ENCODE assay signal across 9 mouse cellular contexts in genomic region chr14:115017410-115018153, GRCm38 (mm10).
DNase-seq lines count a peak whose midpoint lies in the region; ATAC-seq and TF ChIP-seq lines count a peak whose summit lies in the region.
"Had no signal": no experiment of that assay in that cellular context is flagged by ENCODE, and none has a peak within 500 bp of the region (broad histone marks: within the 10 kb centered on the region; RNA-seq: fewer than 3 reads in every experiment).

No protein-coding gene starts in this region.

- DNase-seq in left cerebral cortex, adult 18-20 months (ENCODE audit: low spot score in 2 of 2) = peak; percentile 58 to 73
- DNase-seq in left cerebral cortex, adult 11 months (ENCODE audit: low spot score) = no peak
- peak; percentile 76 for DNase-seq in kidney, postnatal 0 days (ENCODE audit: low spot score)
- DNase-seq in spleen, postnatal 36 days (ENCODE audit: low spot score in 2 of 2) = peak; percentile 18 to 35

- WGBS in heart, embryonic 14.5 days = 20% methylated on average over 22 of the region's 22 CpGs
- 17% methylated on average over 22 of the region's 22 CpGs for WGBS in kidney, postnatal 0 days
- 13% methylated on average over 22 of the region's 22 CpGs for WGBS in liver, embryonic 12.5 days (ENCODE audit: insufficient replicate concordance)

- H3K27ac ChIP-seq in heart, embryonic 14.5 days (replicated peaks in 1 of 2; ENCODE audit: control insufficient read depth in 1 of 2, insufficient read depth in 1 of 2, low read depth in 2 of 2, low read length in 2 of 2) = no peak overlapping the region
- no peak overlapping the region for H3K27ac ChIP-seq in kidney, postnatal 0 days
- no peak overlapping the region for H3K27ac ChIP-seq in liver, embryonic 12.5 days

- peak; percentile 78 for TF ChIP-seq CTCF in kidney, postnatal 0 days (IDR thresholded peaks at IDR 0.05; ENCODE audit: low read depth)

- H3K4me2 ChIP-seq in heart, embryonic 14.5 days (ENCODE audit: low read length) = peak overlapping the region; percentile 61
- peak overlapping the region; percentile 52 for H3K4me2 ChIP-seq in kidney, postnatal 0 days (ENCODE audit: low read length)
- H3K4me2 ChIP-seq in liver, embryonic 12.5 days = peak overlapping the region; percentile 60

- 0 out of 2 replicates have a peak, but pooled peaks have one; percentile 25 for ATAC-seq in erythroid progenitor cell, adult 5-6 weeks (replicated peaks; ENCODE audit: low FRiP score, poor library complexity, severe bottlenecking)
- no peak for ATAC-seq in heart, embryonic 14.5 days (ENCODE audit: insufficient number of reproducible peaks, insufficient read depth, low FRiP score, low read depth)
- peak; percentile 73 for ATAC-seq in kidney, postnatal 0 days (replicated peaks; ENCODE audit: low FRiP score, low read depth)
- peak; percentile 76 for ATAC-seq in liver, embryonic 12.5 days
- ATAC-seq in monocyte, adult 5-6 weeks (replicated peaks; ENCODE audit: insufficient number of reproducible peaks, low FRiP score, low TSS enrichment, poor library complexity, severe bottlenecking) = peak; percentile 92

- H3K4me1 ChIP-seq in heart, embryonic 14.5 days (ENCODE audit: control insufficient read depth in 2 of 2, insufficient read depth in 2 of 2, low read length in 2 of 2) = no peaks in the 10 kb centered on the region
- H3K4me1 ChIP-seq in kidney, postnatal 0 days (replicated peaks; ENCODE audit: insufficient read depth, low read length) = no peaks in the 10 kb centered on the region
- H3K4me1 ChIP-seq in liver, embryonic 12.5 days = no peaks in the 10 kb centered on the region

- no peaks in the 10 kb centered on the region for H3K9me3 ChIP-seq in heart, embryonic 14.5 days (ENCODE audit: control insufficient read depth, low read length)
- H3K9me3 ChIP-seq in kidney, postnatal 0 days (replicated peaks; ENCODE audit: low read length) = no peaks in the 10 kb centered on the region
- H3K9me3 ChIP-seq in liver, embryonic 12.5 days (replicated peaks) = no peaks in the 10 kb centered on the region
- H3K9me3 ChIP-seq: G1E had no signal

- H3K9ac ChIP-seq in heart, embryonic 14.5 days (ENCODE audit: low read length) = peak overlapping the region; percentile 12; the same call in 1 of the 2 replicates
- H3K9ac ChIP-seq in kidney, postnatal 0 days (ENCODE audit: low read depth, low read length) = no peak overlapping the region
- 0 out of 2 replicates have a peak overlapping the region, but pooled peaks have one; percentile 46 for H3K9ac ChIP-seq in liver, embryonic 12.5 days

- H3K27me3 ChIP-seq in heart, embryonic 14.5 days (ENCODE audit: control insufficient read depth, insufficient read depth, low read length) = no peaks in the 10 kb centered on the region
- H3K27me3 ChIP-seq in kidney, postnatal 0 days (ENCODE audit: insufficient read depth, low read length) = no peaks in the 10 kb centered on the region
- no peaks in the 10 kb centered on the region for H3K27me3 ChIP-seq in liver, embryonic 12.5 days (replicated peaks)

- peak overlapping the region; percentile 38 to 44 for H3K4me3 ChIP-seq in heart, embryonic 14.5 days (ENCODE audit: control insufficient read depth in 1 of 2, insufficient read depth in 1 of 2, low read depth in 1 of 2, low read length in 2 of 2)
- peak overlapping the region; percentile 22 for H3K4me3 ChIP-seq in kidney, postnatal 0 days (replicated peaks; ENCODE audit: low read depth, low read length)
- H3K4me3 ChIP-seq in liver, embryonic 12.5 days = peak overlapping the region; percentile 34

- no peaks in the 10 kb centered on the region for H3K36me3 ChIP-seq in heart, embryonic 14.5 days (ENCODE audit: control insufficient read depth, insufficient read depth, low read length)
- no peaks in the 10 kb centered on the region for H3K36me3 ChIP-seq in kidney, postnatal 0 days (ENCODE audit: insufficient read depth, low read length)
- H3K36me3 ChIP-seq in liver, embryonic 12.5 days = no peaks in the 10 kb centered on the region
- H3K36me3 ChIP-seq: G1E had no signal
